Mouse (Mus musculus) olfactory bulb, adult 2 months (tissue): Measurements from ENCODE around the gene Vax1.

Source experiments
- CTCF ChIP-seq: fragments of 200-500 bp; IDR thresholded peaks from 2 replicates; pipeline ENCODE4 v1.5.1; 2012; ENCODE audit warnings: low read depth, mild to moderate bottlenecking, low read length, moderate library complexity; ENCODE audit not compliant: insufficient read depth
- POLR2A ChIP-seq: fragments of 200-500 bp; IDR thresholded peaks from 2 replicates; pipeline ENCODE4 v1.6.1; 2012; ENCODE audit warnings: mild to moderate bottlenecking, low read depth, low read length, moderate library complexity; ENCODE audit not compliant: insufficient read depth

DNA sequence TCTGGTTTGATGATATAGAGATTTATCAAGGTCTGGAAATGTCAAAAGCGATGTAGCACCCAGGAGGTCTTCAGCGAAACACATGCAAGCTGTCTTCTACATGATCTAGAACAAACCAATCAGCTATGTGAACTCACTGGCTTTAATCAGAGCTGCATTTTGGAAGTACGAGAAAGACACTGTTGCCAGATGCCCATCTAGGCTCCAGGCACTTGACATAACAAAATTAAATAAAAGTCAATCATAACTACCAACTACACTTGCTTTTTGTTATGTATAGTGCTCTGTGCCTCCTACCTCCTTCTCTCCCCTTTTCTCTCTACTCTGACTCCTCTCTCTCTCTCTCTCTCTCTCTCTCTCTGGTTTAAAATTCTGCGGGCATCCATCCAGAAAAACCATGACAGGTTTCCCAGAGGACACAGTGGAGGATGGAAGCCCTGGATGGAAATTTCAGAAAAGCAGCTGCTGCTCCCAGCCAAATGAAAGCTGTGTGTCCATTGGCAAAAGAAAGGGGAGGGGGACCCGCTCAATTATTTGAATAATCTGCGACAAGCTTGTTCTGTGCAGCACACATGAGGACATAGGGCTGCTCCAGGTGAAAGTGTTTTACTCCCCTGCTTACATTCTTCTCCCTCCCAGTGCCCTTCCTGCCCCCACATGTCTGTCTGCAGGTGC is 3.6 kb upstream of the Vax1 start:
- TF ChIP-seq POLR2A: no peak
- TF ChIP-seq CTCF: no peak
